Mouse (Mus musculus) spleen, adult 2 months (tissue): ENCODE measurements around the gene Plau. TPM values are rescaled to one million over a fixed set of nuclear protein-coding genes. Genes with fewer than 3 reads are reported as not detected.

Source experiments
- DNase-seq, 2 experiments: peaks; one replicate each; pipeline versions ENCODE4 v3.0.0 to v3.0.0-alpha.2; 2012 to 2021; ENCODE audit warnings: low spot score in 2 of 2, low read depth in 1 of 2
- H3K27ac ChIP-seq: fragments of 200-500 bp; 2 replicates; pipeline ENCODE4 v1.5.1; 2012; ENCODE audit warnings: low read length, inconsistent platforms; ENCODE audit not compliant: insufficient read depth
- H3K27me3 ChIP-seq: fragments of 200-500 bp; 2 replicates; pipeline ENCODE4 v1.6.1; 2012; ENCODE audit warnings: mild to moderate bottlenecking, moderate library complexity, low read length, inconsistent platforms; ENCODE audit not compliant: control insufficient read depth, insufficient read depth
- H3K36me3 ChIP-seq: fragments of 200-500 bp; 2 replicates; pipeline ENCODE4 v1.6.1; 2012; ENCODE audit warnings: mild to moderate bottlenecking, low read length, inconsistent platforms; ENCODE audit not compliant: control insufficient read depth, insufficient read depth
- H3K4me1 ChIP-seq: fragments of 200-500 bp; 2 replicates; pipeline ENCODE4 v1.6.1; 2011; ENCODE audit warnings: inconsistent platforms; ENCODE audit not compliant: control insufficient read depth, insufficient read depth, insufficient read length
- H3K4me3 ChIP-seq: fragments of 200-500 bp; 2 replicates; pipeline ENCODE4 v1.5.1; 2011; ENCODE audit warnings: mild to moderate bottlenecking, inconsistent platforms; ENCODE audit not compliant: insufficient read depth, insufficient read length; ENCODE audit errors: extremely low read depth
- CTCF ChIP-seq: fragments of 200-500 bp; IDR thresholded peaks from 2 replicates; pipeline ENCODE4 v1.5.1; 2011; ENCODE audit warnings: mild to moderate bottlenecking, inconsistent platforms; ENCODE audit not compliant: insufficient read depth, insufficient read length, insufficient replicate concordance; ENCODE audit errors: extremely low read depth
- POLR2A ChIP-seq: fragments of 200-500 bp; IDR thresholded peaks from 2 replicates; pipeline ENCODE4 v1.6.1; 2011; ENCODE audit warnings: low read depth, low read length, inconsistent platforms
- WGBS: fragments of 180-500 bp; shearing (Covaris S2); methylation state at CpG from one replicate; pipeline ENCODE4 v1.1.7; 2018; 5-methylcytosine and 5-hydroxymethylcytosine counted together
- polyA plus RNA-seq: library from polyadenylated mRNA; depleted of rRNA; stranded (reverse); fragments of >200 nt; gene quantifications from 2 replicates; pipeline ENCODE4 v1.2.3, GENCODE M21; 2012

The Plau gene
- polyA plus RNA-seq, 1 experiment = 1.2 TPM

DNA sequence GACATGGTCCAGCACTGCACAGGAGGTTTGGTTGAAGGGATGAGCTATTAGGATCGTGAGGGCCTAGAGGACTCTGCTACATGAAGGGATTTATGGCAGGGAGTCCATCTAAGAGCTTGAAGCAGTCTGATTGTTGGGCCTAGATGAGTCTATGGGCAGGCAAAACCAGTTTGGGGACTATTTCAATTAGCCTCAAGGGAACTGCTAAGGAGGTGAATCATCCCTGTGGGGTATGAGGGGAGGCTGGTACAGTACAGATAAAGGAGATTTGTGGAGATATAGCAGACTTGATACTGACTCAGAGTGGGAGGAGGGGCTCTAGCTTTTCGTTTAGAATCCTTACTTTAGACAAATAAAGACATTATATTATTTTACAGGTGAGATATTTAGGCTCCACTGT lies 14.0 kb downstream of the Plau start:
- TF ChIP-seq CTCF = no peak
- TF ChIP-seq POLR2A = no peak
- WGBS = 80% methylated on average over 2 of the region's 2 CpGs
- H3K27ac ChIP-seq = no peak overlapping the region
- no peak for DNase-seq
- H3K27me3 ChIP-seq = no peaks in the 10 kb centered on the region
- H3K4me3 ChIP-seq = no peak overlapping the region
- H3K4me1 ChIP-seq = peaks cover 2% of the 10 kb centered on the region; the same call in 1 of the 2 replicates
- no peaks in the 10 kb centered on the region for H3K36me3 ChIP-seq

DNA sequence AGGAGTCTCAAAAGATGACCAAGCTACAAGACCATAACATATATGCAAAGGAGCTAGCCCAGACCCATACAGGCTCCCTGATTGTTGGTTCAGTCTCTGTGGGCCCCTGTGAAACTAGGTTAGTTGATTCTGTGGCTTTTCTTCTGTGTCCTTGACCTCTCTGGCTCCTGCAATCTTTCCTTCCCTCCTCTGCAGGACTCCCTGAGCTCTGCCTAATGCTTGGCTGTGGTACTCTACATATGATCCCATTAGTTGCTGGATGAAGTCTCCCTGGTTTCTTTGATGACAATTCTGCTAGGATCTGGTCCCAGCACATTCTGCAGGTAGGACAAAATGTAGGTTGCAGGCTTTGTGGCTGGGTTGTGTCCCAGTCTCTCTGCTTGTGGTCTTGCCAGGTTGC lies 15.3 kb downstream of the Plau start:
- Histone ChIP-seq H3K36me3 (no peaks in the 10 kb centered on the region), H3K4me3 (no peak overlapping the region), H3K27me3 (no peaks in the 10 kb centered on the region), H3K4me1 (no peaks in the 10 kb centered on the region), H3K27ac (no peak overlapping the region)
- TF ChIP-seq POLR2A (no peak), CTCF (no peak)
- DNase-seq = no peak

DNA sequence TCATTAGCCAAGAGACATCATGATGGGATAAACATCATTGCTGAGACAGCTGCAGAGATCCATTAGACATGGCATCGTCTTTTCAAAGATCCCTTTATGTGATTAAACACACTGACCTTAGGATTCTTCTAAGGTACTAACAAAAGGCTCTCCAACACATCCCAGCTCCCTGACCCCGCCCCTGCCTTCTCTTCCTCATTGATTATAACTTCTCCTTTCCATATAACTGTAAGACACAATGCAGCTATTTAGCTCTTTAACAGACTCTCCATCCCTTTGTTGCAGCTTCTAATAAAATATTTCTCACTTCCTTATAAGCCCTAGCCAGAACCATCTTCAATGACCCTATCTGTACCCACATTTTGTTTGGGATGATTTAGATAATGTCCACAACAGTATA lies 24.7 kb downstream of the Plau start:
- TF ChIP-seq POLR2A (no peak), CTCF (no peak)
- DNase-seq = no peak
- Histone ChIP-seq H3K4me1 (no peaks in the 10 kb centered on the region), H3K36me3 (no peaks in the 10 kb centered on the region), H3K27ac (no peak overlapping the region), H3K4me3 (no peak overlapping the region), H3K27me3 (no peaks in the 10 kb centered on the region)
- WGBS = 63% methylated on average over 2 of the region's 2 CpGs

DNA sequence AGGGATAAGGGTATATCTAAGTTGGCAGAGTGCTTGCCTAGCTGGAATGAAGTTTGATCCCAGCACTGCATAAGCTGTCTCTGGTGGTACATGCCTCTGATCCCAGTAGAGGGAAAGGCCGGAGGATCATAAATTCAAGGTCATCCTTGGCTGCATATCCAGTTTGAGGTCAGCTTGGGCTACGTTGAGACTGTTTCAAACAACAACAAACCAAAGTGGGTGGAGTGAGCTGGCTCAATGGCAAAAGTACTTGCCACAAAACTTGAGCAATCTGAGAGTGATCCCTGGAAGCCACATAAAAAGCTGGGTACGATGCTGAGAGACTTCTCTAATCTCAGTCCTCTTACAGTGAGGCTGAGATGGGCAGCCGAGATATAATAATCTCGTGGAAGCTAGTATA lies 25.1 kb downstream of the Plau start:
- no peak overlapping the region for H3K27ac ChIP-seq
- no peak for DNase-seq
- WGBS = 67% methylated on average over 5 of the region's 5 CpGs

DNA sequence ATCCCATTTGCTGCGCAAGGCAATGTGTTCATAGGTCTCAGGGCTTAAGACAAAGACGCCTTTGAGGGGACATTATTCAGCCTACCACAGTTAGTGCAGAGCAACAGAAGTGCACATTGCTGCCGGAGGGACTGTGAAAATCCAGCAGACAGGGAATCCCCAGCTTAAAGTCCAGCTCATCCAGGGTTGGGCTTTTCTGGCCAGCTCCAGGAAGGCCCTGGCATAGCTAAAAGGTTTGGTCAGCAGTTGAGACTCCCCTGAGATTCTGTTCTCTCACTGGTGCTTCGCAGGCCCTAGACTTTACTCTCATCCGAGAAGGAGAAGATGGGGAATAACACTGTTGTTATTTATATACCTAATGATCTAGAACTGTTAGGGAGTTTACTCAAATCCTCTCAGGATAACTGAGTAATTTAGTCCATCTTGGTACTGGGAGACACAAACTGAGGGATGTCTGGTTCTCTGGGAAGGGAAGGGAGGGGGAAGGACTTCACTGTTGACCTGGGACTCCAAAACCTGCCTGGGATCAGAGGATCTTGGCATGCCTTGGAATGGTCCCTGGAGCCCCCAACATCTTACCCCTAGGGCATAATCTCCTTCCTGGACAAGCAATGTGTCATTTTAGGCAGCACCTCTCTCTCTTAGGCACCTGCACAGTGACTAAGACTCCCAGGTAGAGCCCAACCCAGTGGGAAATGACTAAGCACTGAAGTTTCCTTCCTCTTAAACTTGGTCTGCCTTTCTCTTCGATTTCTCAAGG lies 27.0 kb downstream of the Plau start:
- 73% methylated on average over 6 of the region's 6 CpGs for WGBS
- no peak for DNase-seq
- H3K27me3 ChIP-seq = no peaks in the 10 kb centered on the region

More for the DNA sequence above, 25.1 kb downstream of the Plau start:
- no peaks in the 10 kb centered on the region for H3K36me3 ChIP-seq
- no peaks in the 10 kb centered on the region for H3K4me1 ChIP-seq
- no peak overlapping the region for H3K4me3 ChIP-seq
- H3K27me3 ChIP-seq = no peaks in the 10 kb centered on the region
- TF ChIP-seq POLR2A = no peak
- no peak for TF ChIP-seq CTCF

DNA sequence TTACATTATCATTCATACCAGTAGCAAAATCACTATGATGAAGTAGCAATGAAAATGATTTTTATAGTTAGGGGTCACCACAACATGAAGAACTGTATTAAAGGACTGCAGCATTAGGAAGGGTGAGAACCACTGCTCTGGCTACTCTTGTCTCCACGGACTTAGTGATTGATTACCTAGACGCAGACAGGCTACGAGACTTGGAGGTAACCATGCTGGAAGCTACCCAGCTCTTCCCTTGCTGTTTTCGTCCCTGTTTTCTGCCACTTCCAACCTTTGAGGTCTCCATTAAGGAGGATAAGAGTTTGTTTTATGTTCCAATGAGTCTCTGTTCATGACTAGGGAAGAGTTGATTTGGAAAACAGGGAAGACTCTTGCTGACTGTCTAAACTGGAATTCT lies 27.7 kb downstream of the Plau start:
- Histone ChIP-seq H3K36me3 (no peaks in the 10 kb centered on the region), H3K4me3 (no peak overlapping the region), H3K27ac (no peak overlapping the region), H3K4me1 (no peaks in the 10 kb centered on the region), H3K27me3 (no peaks in the 10 kb centered on the region)
- DNase-seq = no peak
- WGBS = 83% methylated on average over 4 of the region's 4 CpGs
- TF ChIP-seq POLR2A (no peak), CTCF (no peak)

More for the DNA sequence above, 27.0 kb downstream of the Plau start:
- TF ChIP-seq CTCF (no peak), POLR2A (no peak)
- no peak overlapping the region for H3K4me3 ChIP-seq
- H3K36me3 ChIP-seq = no peaks in the 10 kb centered on the region
- no peaks in the 10 kb centered on the region for H3K4me1 ChIP-seq
- H3K27ac ChIP-seq = no peak overlapping the region

DNA sequence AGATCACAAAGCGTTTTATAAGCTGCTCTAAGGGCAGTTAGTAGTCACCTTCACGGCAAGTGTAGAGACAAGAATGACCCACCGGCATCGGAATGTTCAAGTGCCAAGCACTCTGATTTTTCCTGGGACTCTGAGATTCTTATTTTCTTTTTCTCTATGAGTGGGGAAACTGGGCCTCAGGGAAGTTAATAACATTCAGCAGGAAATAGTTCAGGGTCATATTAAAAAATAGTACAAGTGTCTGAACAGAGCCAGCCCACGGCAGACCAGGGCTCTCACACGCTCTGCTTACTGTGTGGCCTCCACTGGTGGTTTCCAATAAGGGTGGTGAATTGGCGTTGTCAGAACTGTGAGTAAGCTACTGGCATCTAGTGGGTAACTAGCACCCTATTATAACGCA lies 29.1 kb downstream of the Plau start:
- TF ChIP-seq POLR2A = no peak
- TF ChIP-seq CTCF = no peak
- H3K4me1 ChIP-seq = no peaks in the 10 kb centered on the region
- H3K27me3 ChIP-seq = no peaks in the 10 kb centered on the region
- H3K36me3 ChIP-seq = no peaks in the 10 kb centered on the region
- 83% methylated on average over 8 of the region's 8 CpGs for WGBS
- DNase-seq = no peak
- no peak overlapping the region for H3K27ac ChIP-seq
- no peak overlapping the region for H3K4me3 ChIP-seq
